ENCODE assay signal across 17 mouse cellular contexts in the genomic region with DNA sequence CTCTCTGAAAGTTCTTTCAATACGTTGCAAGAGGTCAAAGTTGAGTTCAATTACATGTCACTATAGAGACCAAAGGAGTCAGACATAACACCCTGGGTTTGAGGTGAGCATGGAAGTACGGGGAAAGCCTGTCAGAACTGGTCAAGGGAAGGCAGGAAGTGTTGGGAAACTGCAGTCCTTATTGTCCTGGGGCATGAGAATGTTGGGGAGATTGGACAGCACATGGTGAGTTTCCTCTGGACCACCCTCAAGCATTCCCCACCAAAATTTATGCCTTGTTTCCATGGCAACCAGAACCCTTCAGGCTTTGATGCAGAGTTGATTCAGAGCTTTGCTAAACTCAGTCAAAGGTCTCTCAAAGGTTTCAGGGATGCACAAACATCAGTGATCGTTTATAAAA.
DNase-seq lines count a peak whose midpoint lies in the region; ATAC-seq and TF ChIP-seq lines count a peak whose summit lies in the region.
"Had no signal": no experiment of that assay in that cellular context is flagged by ENCODE, and none has a peak within 500 bp of the region (broad histone marks: within the 10 kb centered on the region; RNA-seq: fewer than 3 reads in every experiment).

No protein-coding gene starts in this region.

- H3K36me3 ChIP-seq in kidney, postnatal 0 days (ENCODE audit: insufficient read depth, low read length), result no peaks in the 10 kb centered on the region
- no peaks in the 10 kb centered on the region for H3K36me3 ChIP-seq in hindbrain, embryonic 14.5 days (replicated peaks; ENCODE audit: control insufficient read depth, insufficient read depth)
- no peaks in the 10 kb centered on the region for H3K36me3 ChIP-seq in neural tube, embryonic 11.5 days (ENCODE audit: control insufficient read depth, insufficient read depth, low read length)
- H3K36me3 ChIP-seq: intestine, embryonic 15.5 days; limb, embryonic 12.5 days had no signal

- ATAC-seq in kidney, postnatal 0 days (replicated peaks; ENCODE audit: low FRiP score, low read depth), result no peak
- no peak for ATAC-seq in hindbrain, embryonic 14.5 days (ENCODE audit: low FRiP score)
- peak; percentile 65 for ATAC-seq in neural tube, embryonic 11.5 days (ENCODE audit: insufficient read depth, low FRiP score, low TSS enrichment)
- ATAC-seq: intestine, embryonic 15.5 days; liver, postnatal 0 days had no signal

- peak; percentile 19 for DNase-seq in kidney, postnatal 0 days (ENCODE audit: low spot score)
- no peak for DNase-seq in kidney, adult 8-10 months
- peak; percentile 70 for DNase-seq in embryo, embryonic 11 days
- peak; percentile 46 for DNase-seq in hindbrain, embryonic 14.5 days (ENCODE audit: low spot score)
- peak; percentile 41 for DNase-seq in neural tube, embryonic 11.5 days (ENCODE audit: low spot score)
- no peak for DNase-seq in adrenal gland, postnatal 25 days
- DNase-seq in testis, postnatal 14 days (ENCODE audit: low spot score), result no peak
- DNase-seq in right cerebral cortex, postnatal 10 days (ENCODE audit: low spot score in 2 of 2), result no peak
- DNase-seq: adrenal gland, adult 2 months; B cell, adult 2 months; cerebellum, postnatal 25 days; heart, adult 18-20 months; liver, postnatal 0 days; right cerebral cortex, adult 18-20 months had no signal

- TF ChIP-seq CTCF in kidney, postnatal 0 days (IDR thresholded peaks at IDR 0.05; ENCODE audit: low read depth), result no peak

- no peaks in the 10 kb centered on the region for H3K4me1 ChIP-seq in kidney, postnatal 0 days (replicated peaks; ENCODE audit: insufficient read depth, low read length)
- H3K4me1 ChIP-seq in hindbrain, embryonic 14.5 days (replicated peaks; ENCODE audit: control insufficient read depth, insufficient read depth, low read length), result no peaks in the 10 kb centered on the region
- H3K4me1 ChIP-seq in neural tube, embryonic 11.5 days (ENCODE audit: control insufficient read depth, insufficient read depth, low read length), result no peaks in the 10 kb centered on the region
- H3K4me1 ChIP-seq: limb, embryonic 12.5 days had no signal

- no peak overlapping the region for H3K9ac ChIP-seq in kidney, postnatal 0 days (ENCODE audit: low read depth, low read length)
- H3K9ac ChIP-seq in hindbrain, embryonic 14.5 days, result no peak overlapping the region
- no peak overlapping the region for H3K9ac ChIP-seq in neural tube, embryonic 11.5 days (ENCODE audit: low read length)
- H3K9ac ChIP-seq: intestine, embryonic 15.5 days; limb, embryonic 12.5 days; liver, postnatal 0 days had no signal

- no peak overlapping the region for H3K27ac ChIP-seq in kidney, postnatal 0 days
- H3K27ac ChIP-seq in hindbrain, embryonic 14.5 days, result no peak overlapping the region
- H3K27ac ChIP-seq in neural tube, embryonic 11.5 days (ENCODE audit: low read depth, low read length), result no peak overlapping the region
- H3K27ac ChIP-seq: intestine, embryonic 15.5 days; limb, embryonic 12.5 days; macrophage had no signal

- WGBS in kidney, postnatal 0 days, result 36% methylated on average over 3 of the region's 3 CpGs
- WGBS in hindbrain, embryonic 14.5 days, result 13% methylated on average over 3 of the region's 3 CpGs
- WGBS in neural tube, embryonic 11.5 days, result 16% methylated on average over 3 of the region's 3 CpGs

- H3K27me3 ChIP-seq in kidney, postnatal 0 days (ENCODE audit: insufficient read depth, low read length), result no peaks in the 10 kb centered on the region
- no peaks in the 10 kb centered on the region for H3K27me3 ChIP-seq in hindbrain, embryonic 14.5 days (ENCODE audit: control insufficient read depth, insufficient read depth, low read length)
- H3K27me3 ChIP-seq in neural tube, embryonic 11.5 days (ENCODE audit: control insufficient read depth, insufficient read depth, low read length), result no peaks in the 10 kb centered on the region
- H3K27me3 ChIP-seq: intestine, embryonic 15.5 days; limb, embryonic 12.5 days had no signal

- no peak overlapping the region for H3K4me2 ChIP-seq in kidney, postnatal 0 days (ENCODE audit: low read length)
- no peak overlapping the region for H3K4me2 ChIP-seq in hindbrain, embryonic 14.5 days (replicated peaks)
- no peak overlapping the region for H3K4me2 ChIP-seq in neural tube, embryonic 11.5 days (ENCODE audit: low read depth)
- H3K4me2 ChIP-seq: intestine, embryonic 15.5 days; limb, embryonic 12.5 days had no signal

- no peak overlapping the region for H3K4me3 ChIP-seq in kidney, postnatal 0 days (replicated peaks; ENCODE audit: low read depth, low read length)
- H3K4me3 ChIP-seq in hindbrain, embryonic 14.5 days (replicated peaks; ENCODE audit: low read length), result no peak overlapping the region
- no peak overlapping the region for H3K4me3 ChIP-seq in neural tube, embryonic 11.5 days (ENCODE audit: low read depth, low read length)
- H3K4me3 ChIP-seq: intestine, embryonic 15.5 days; limb, embryonic 12.5 days had no signal

- no peaks in the 10 kb centered on the region for H3K9me3 ChIP-seq in kidney, postnatal 0 days (replicated peaks; ENCODE audit: low read length)
- no peaks in the 10 kb centered on the region for H3K9me3 ChIP-seq in hindbrain, embryonic 14.5 days (ENCODE audit: control insufficient read depth, low read length)
- H3K9me3 ChIP-seq in neural tube, embryonic 11.5 days (ENCODE audit: control insufficient read depth, low read length), result no peaks in the 10 kb centered on the region
- H3K9me3 ChIP-seq: intestine, embryonic 15.5 days; limb, embryonic 12.5 days had no signal

Comparison
In these comparisons a context has a peak if more than half of its experiments do, and no peak if none do; other contexts are left out.
1. DNase-seq: peak in kidney, postnatal 0 days (single experiment), embryo, embryonic 11 days (single experiment), hindbrain, embryonic 14.5 days (single experiment) and neural tube, embryonic 11.5 days (single experiment); none in kidney, adult 8-10 months (0 of 2), adrenal gland, postnatal 25 days (single experiment), testis, postnatal 14 days (single experiment) and right cerebral cortex, postnatal 10 days (0 of 2).